Mouse (Mus musculus) heart, embryonic 13.5 days (tissue): ENCODE data around the gene Serpinc1. TPM values are rescaled to one million over a fixed set of nuclear protein-coding genes. Genes with fewer than 3 reads are reported as not detected.

ENCODE experiments used
- ATAC-seq: fragments of 200-750 bp; cut with Nextera tagmentation; 2 replicates; pipeline ENCODE4 v1.8.0; 2017; ENCODE audit warnings: moderate TSS enrichment; ENCODE audit not compliant: insufficient number of reproducible peaks, low FRiP score, low TSS enrichment; ENCODE audit errors: extremely low read depth
- H3K27ac ChIP-seq: fragments of 300-500 bp; sonication (generic); replicated peaks from 2 replicates; pipeline ENCODE4 v1.5.1; 2015; ENCODE audit warnings: moderate library complexity, mild to moderate bottlenecking, inconsistent platforms
- H3K27me3 ChIP-seq: fragments of 300-500 bp; sonication (generic); replicated peaks from 2 replicates; pipeline ENCODE4 v1.6.1; 2015; ENCODE audit warnings: mild to moderate bottlenecking, inconsistent platforms
- H3K36me3 ChIP-seq: fragments of 300-500 bp; sonication (generic); 2 replicates; pipeline ENCODE4 v1.6.1; 2015; ENCODE audit warnings: mild to moderate bottlenecking, inconsistent platforms
- H3K4me1 ChIP-seq: fragments of 300-500 bp; sonication (generic); 2 replicates; pipeline ENCODE4 v1.6.1; 2015; ENCODE audit warnings: inconsistent platforms
- H3K4me2 ChIP-seq: fragments of 300-500 bp; sonication (generic); 2 replicates; pipeline ENCODE4 v1.6.1; 2015; ENCODE audit warnings: inconsistent platforms, mild to moderate bottlenecking, moderate library complexity
- H3K4me3 ChIP-seq: fragments of 300-500 bp; sonication (generic); 2 replicates; pipeline ENCODE4 v1.5.1; 2015; ENCODE audit warnings: moderate library complexity, mild to moderate bottlenecking, inconsistent platforms
- H3K9ac ChIP-seq: fragments of 300-500 bp; sonication (generic); 2 replicates; pipeline ENCODE4 v1.6.1; 2015; ENCODE audit warnings: inconsistent platforms, mild to moderate bottlenecking, moderate library complexity
- H3K9me3 ChIP-seq: fragments of 300-500 bp; sonication (generic); 2 replicates; pipeline ENCODE4 v1.6.1; 2016; ENCODE audit warnings: inconsistent platforms
- WGBS: fragments of 180-500 bp; shearing (Covaris S2); methylation state at CpG from one replicate; pipeline ENCODE4 v1.1.7; 2015; ENCODE audit warnings: mixed read lengths; 5-methylcytosine and 5-hydroxymethylcytosine counted together
- polyA plus RNA-seq: library from polyadenylated mRNA; unstranded; fragments of >200 nt; fragmentation: Nextera tagmentation; extraction: Ambion mirVana; gene quantifications from 2 replicates; pipeline ENCODE4 v1.2.1, GENCODE M21; 2015

Serpinc1 gene
- 1.7 and 10.7 TPM in 2 replicates for polyA plus RNA-seq

DNA sequence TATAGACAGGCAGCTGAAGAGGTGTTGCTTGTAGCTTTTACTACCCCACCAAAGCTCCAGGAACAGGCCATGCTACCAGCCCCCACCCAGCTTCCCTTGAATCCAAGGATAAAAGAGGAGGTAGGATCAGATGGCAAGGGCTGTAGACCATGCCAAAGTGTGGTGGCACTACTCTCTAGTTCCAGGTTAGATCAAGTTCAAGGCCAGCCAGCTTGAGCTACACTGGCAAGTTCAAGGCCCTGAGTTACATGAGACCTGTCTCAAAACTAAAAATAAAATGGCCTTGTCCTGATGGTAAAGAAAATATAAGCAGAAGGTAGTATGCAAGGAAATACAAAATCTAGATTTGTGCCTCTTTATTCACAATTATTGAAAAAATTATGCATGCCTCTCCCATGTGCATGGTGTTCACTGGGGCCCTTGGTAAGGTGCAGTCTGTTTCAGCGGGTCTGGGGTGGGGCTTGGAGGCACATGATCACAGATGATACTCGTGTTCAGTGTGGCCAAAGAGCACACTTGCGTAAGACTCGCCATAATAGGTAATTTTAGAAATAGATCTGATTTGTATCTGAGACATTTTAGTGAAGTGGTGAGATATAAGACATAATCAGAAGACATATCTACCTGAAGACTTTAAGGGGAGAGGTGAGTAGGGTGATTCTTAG lies at the start of gene Serpinc1:
TSS of gene Serpinc1 (plus strand) at position 515 of the 665 bp plus-strand sequence.
- ATAC-seq, result no peak
- H3K27me3 ChIP-seq, result no peaks in the 10 kb centered on the region

DNA sequence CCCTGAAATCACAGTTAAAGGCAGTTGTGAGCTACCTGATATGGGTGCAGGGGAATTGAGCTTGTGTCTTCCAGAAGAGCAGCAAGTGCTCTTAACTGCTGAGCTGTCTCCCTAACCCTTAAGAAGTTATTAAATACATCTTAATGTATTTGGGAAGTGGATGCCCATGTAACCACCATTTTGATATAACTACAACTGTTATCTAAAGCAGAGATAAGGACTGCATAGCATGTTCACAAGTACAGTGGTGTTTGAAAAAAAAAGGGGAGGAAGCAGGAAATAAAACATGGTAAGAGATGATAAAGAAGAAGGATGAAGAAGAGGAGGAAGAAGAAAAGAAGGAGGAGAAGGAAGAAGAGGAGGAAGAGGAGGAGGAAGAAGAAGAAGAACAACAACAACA lies 47.1 kb upstream of the Serpinc1 start:
- ATAC-seq, result no peak
- peaks cover 18% of the 10 kb centered on the region; the same call in 1 of the 2 replicates for H3K4me1 ChIP-seq
- no peaks in the 10 kb centered on the region for H3K27me3 ChIP-seq
- no peak overlapping the region for H3K4me3 ChIP-seq
- no peak overlapping the region for H3K4me2 ChIP-seq
- H3K9me3 ChIP-seq, result no peaks in the 10 kb centered on the region
- H3K9ac ChIP-seq, result no peak overlapping the region
- H3K27ac ChIP-seq, result no peak overlapping the region
- H3K36me3 ChIP-seq, result peaks cover 37% of the 10 kb centered on the region

More for the DNA sequence above, at the start of gene Serpinc1:
- Histone ChIP-seq H3K36me3 (peaks cover 36% of the 10 kb centered on the region), H3K4me3 (no peak within 1 kb of the TSS), H3K4me2 (no peak within 1 kb of the TSS), H3K9ac (no peak within 1 kb of the TSS), H3K9me3 (no peaks in the 10 kb centered on the region), H3K27ac (no peak within 1 kb of the TSS), H3K4me1 (no peaks in the 10 kb centered on the region)
- WGBS, result 89% methylated on average over 4 of the region's 4 CpGs

DNA sequence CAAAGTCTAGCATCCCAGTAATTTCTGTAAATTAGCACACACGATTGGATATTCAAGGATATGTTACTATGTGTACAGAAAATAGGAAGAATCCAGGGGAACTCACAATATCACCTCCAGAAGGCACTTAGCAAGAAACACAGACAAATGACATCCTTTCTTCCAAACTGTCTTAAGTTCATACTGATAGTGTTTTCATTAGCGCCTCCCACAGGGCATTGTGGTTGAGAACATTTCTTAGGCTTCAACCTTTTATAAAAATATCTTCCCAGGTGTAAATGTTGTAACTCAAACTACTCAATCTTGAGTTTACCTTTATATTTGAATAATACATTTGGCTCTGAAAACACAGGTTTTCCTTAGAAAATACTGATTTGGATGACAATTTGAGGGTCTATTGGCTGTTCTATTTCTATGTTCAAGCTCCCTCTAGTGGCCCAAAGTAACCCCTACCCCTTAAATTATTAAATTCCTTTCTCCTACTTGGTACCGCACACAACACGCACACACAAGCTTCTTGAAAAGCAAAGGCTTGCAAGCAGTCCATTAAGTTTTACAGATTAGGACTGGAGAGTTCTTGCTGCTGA lies 44.4 kb upstream of the Serpinc1 start:
- peaks cover 8% of the 10 kb centered on the region; the same call in 1 of the 2 replicates for H3K4me1 ChIP-seq
- no peak overlapping the region for H3K27ac ChIP-seq
- no peak overlapping the region for H3K4me2 ChIP-seq
- ATAC-seq, result no peak
- peaks cover 60% of the 10 kb centered on the region for H3K36me3 ChIP-seq
- no peaks in the 10 kb centered on the region for H3K9me3 ChIP-seq
- H3K9ac ChIP-seq, result no peak overlapping the region
- H3K4me3 ChIP-seq, result no peak overlapping the region
- 64% methylated on average over 4 of the region's 4 CpGs for WGBS
- no peaks in the 10 kb centered on the region for H3K27me3 ChIP-seq

DNA sequence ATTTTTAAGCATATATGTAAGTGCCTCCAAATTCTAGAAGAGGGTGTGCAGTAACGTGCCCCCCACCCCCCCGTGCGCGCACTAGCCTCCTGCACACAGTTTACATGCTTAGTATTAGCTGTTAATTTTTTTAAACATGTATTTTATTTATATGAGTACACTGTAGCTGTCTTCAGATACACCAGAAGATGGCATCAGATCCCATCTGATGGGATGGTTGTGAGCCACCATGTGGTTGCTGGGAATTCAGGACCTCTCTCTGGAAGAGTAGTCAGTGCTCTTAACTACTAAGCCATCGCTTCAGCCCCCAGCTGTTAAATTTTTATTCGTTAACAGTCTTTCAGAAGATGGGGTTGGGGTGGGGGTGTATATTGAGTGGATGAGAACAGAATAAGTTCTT lies 42.8 kb upstream of the Serpinc1 start:
- H3K4me2 ChIP-seq, result no peak overlapping the region
- peaks cover 65% of the 10 kb centered on the region for H3K36me3 ChIP-seq
- no peaks in the 10 kb centered on the region for H3K27me3 ChIP-seq
- no peak overlapping the region for H3K27ac ChIP-seq
- no peak for ATAC-seq
- no peak overlapping the region for H3K9ac ChIP-seq
- H3K9me3 ChIP-seq, result no peaks in the 10 kb centered on the region
- H3K4me3 ChIP-seq, result no peak overlapping the region
- 95% methylated on average over 6 of the region's 6 CpGs for WGBS
- H3K4me1 ChIP-seq, result peaks cover 8% of the 10 kb centered on the region; the same call in 1 of the 2 replicates

DNA sequence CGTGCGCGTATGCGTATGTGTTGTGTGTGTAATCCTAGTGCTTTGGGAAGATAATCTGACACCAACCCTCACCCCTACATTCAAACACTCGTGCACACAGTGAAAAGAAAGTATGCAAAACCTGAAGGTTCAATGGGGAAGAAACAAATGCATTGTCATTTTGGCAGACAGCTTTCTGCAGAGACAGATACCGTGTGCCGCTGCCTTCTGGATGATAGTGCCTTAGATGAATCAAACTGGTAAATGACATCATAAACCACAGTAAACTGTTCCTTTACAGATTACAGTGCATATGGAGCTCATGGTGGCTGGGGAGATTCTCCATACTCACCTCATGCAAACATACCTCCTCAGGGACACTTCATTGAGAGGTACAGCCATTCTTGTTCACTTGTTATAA lies 15.2 kb upstream of the Serpinc1 start:
- Histone ChIP-seq H3K4me2 (no peak overlapping the region), H3K36me3 (peaks cover 91% of the 10 kb centered on the region), H3K4me1 (no peaks in the 10 kb centered on the region), H3K9ac (no peak overlapping the region), H3K27ac (no peak overlapping the region), H3K9me3 (no peaks in the 10 kb centered on the region), H3K4me3 (no peak overlapping the region), H3K27me3 (no peaks in the 10 kb centered on the region)
- WGBS, result 93% methylated on average over 7 of the region's 7 CpGs
- ATAC-seq, result no peak

DNA sequence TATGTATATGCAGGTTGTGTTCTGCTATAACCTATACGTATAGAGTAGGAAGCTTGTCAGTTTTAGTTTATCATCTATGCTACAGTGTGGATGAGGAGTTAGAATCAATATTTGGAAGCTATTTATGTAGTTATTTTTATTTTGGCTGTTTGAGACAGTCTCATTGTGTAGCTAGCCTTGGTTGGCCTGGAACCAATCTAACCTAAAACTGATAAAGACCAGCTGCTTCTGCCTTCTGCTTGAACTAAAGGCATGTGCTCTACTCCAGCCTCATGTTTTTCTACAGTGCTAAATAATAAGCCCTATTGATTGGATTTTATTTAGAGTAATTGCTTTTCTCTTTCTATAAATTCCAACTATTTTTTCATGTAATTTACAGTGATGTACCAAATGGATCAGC lies 11.1 kb upstream of the Serpinc1 start:
- Histone ChIP-seq H3K4me2 (no peak overlapping the region), H3K27me3 (no peaks in the 10 kb centered on the region), H3K36me3 (peaks cover 92% of the 10 kb centered on the region), H3K4me3 (no peak overlapping the region), H3K27ac (no peak overlapping the region), H3K9ac (no peak overlapping the region), H3K9me3 (no peaks in the 10 kb centered on the region), H3K4me1 (no peaks in the 10 kb centered on the region)
- 76% methylated on average over 1 of the region's 1 CpGs for WGBS
- ATAC-seq, result no peak

DNA sequence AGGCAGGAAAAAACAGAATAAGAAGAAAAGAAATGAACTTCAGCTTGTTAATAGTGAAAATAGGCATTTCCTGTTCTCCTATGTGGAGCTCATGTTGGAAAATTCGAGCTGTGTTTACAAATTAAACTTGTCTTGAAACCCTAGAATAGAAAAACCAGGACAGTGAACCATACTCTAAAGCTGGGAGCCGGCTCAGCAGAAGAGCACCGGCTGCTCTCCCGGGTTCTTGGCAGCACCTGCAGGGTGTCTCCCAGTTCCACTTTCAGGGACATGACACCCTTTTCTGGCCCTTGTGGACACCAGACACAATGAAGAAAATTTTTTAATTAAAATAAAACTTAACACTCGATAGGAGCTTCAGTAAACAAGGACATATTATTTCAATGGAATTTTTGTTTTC lies 9.7 kb upstream of the Serpinc1 start:
- no peak overlapping the region for H3K27ac ChIP-seq
- 83% methylated on average over 5 of the region's 5 CpGs for WGBS
- no peaks in the 10 kb centered on the region for H3K9me3 ChIP-seq

DNA sequence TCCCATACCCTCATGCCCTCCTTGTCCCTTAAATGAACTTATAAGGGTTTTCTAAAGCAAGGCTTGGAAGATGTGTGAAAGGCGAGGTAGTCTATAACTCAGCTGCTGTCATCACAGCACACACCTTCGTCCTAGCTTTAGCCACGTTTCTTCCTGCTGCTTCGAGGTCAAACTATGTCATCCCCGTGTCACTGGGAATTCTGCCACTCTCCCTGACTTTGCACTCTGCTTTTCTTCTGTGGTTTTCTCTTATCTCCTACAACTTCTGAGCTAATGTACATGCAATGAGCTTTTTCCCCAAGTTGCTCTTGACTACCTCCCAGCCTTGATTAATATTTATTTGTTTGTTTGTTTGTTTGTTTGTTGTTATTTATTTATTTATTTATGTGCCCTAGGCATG lies 1.6 kb downstream of the Serpinc1 start:
- Histone ChIP-seq H3K4me2 (no peak overlapping the region), H3K9ac (no peak overlapping the region), H3K9me3 (no peaks in the 10 kb centered on the region), H3K27me3 (no peaks in the 10 kb centered on the region), H3K4me1 (no peaks in the 10 kb centered on the region), H3K36me3 (peaks cover 22% of the 10 kb centered on the region), H3K4me3 (no peak overlapping the region), H3K27ac (no peak overlapping the region)
- no peak for ATAC-seq
- WGBS, result 75% methylated on average over 5 of the region's 5 CpGs

More for the DNA sequence above, 9.7 kb upstream of the Serpinc1 start:
- no peak for ATAC-seq
- Histone ChIP-seq H3K4me1 (no peaks in the 10 kb centered on the region), H3K4me3 (no peak overlapping the region), H3K4me2 (no peak overlapping the region), H3K9ac (no peak overlapping the region), H3K36me3 (peaks cover 88% of the 10 kb centered on the region), H3K27me3 (no peaks in the 10 kb centered on the region)

DNA sequence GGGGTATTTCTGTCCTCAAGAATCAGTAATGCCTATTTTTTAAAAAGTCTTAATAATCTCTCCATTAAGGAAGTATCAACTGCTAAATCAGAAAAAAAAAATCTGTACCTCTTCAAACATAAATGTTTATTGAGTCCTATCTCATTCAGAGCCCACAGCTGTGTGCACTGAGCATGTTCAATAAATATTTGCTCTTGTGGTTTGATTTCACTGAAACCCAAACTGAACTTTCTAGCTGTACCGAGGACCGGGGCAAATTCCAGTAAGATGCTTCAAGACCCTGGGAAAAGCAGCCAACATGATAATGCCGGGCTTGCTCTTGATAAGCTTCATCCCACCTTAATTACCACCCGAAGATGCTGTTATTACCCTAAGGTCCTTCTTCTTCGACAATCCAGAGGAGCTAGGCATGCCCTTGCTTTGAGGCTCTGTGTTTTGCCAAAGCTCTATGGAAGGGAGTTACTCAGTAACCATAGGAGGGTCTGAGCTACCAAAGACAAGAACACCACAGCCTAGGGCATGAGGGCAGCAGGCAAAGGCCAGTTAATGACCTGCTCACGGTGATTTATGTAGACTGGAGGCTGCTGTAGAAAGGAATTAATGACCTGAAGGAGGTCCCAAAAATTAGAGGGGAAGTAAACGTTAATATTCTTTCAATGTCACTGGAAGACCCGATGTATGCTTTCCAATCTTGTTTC lies 2.3 kb downstream of the Serpinc1 start:
- no peak overlapping the region for H3K9ac ChIP-seq
- H3K4me2 ChIP-seq, result no peak overlapping the region
- no peak overlapping the region for H3K27ac ChIP-seq
- H3K27me3 ChIP-seq, result no peaks in the 10 kb centered on the region
- H3K4me3 ChIP-seq, result no peak overlapping the region
- ATAC-seq, result no peak
- 81% methylated on average over 8 of the region's 8 CpGs for WGBS
- peaks cover 15% of the 10 kb centered on the region; the same call in 1 of the 2 replicates for H3K36me3 ChIP-seq
- no peaks in the 10 kb centered on the region for H3K4me1 ChIP-seq
- no peaks in the 10 kb centered on the region for H3K9me3 ChIP-seq

DNA sequence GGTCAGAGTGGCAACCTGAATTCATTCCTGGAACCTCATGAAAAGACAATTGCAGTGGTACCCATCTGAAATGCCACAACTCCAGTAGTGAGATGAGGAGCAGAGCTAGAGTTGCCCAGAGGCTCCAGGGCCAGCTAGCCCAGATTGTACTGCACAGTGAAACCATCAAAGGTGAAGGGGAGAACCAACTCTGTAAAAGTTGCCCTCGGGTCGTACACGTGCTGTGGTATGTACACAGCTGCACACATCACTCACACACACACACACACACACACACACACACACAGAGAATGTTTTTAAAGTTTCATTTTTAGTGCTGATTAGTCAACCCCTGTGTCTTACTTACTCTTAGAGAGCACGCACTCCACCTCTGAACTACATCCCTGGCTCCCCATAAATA lies 3.0 kb downstream of the Serpinc1 start:
- 87% methylated on average over 4 of the region's 4 CpGs for WGBS
- Histone ChIP-seq H3K4me2 (no peak overlapping the region), H3K4me3 (no peak overlapping the region), H3K27ac (no peak overlapping the region), H3K36me3 (peaks cover 9% of the 10 kb centered on the region; the same call in 1 of the 2 replicates), H3K9me3 (no peaks in the 10 kb centered on the region), H3K4me1 (no peaks in the 10 kb centered on the region), H3K9ac (no peak overlapping the region), H3K27me3 (no peaks in the 10 kb centered on the region)
- ATAC-seq, result no peak

DNA sequence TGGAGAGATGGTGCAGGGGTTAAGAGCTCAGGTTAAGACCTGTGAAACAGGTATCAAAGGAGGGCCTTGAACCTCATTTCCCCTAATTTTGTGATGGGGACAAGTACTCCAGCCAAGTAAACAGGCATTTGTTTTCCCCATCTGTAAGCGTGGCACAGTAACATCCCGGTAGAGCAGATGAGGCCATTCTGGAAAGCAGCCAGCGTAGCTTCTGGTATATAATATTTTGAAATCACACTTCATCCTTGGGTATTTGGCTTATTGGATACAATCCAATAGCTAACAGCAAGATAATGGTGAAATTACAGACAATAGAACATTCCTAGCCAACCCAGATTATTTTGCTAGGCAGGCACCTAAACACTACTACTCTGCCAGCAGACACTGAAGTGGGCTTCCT lies 4.5 kb downstream of the Serpinc1 start:
- WGBS, result 84% methylated on average over 3 of the region's 3 CpGs
- Histone ChIP-seq H3K4me1 (no peaks in the 10 kb centered on the region), H3K9me3 (no peaks in the 10 kb centered on the region), H3K36me3 (0 out of 2 replicates have a peak, but pooled peaks cover 2% of the 10 kb centered on the region), H3K4me2 (no peak overlapping the region), H3K27ac (no peak overlapping the region), H3K9ac (no peak overlapping the region), H3K27me3 (no peaks in the 10 kb centered on the region), H3K4me3 (no peak overlapping the region)
- ATAC-seq, result no peak
